Mouse (Mus musculus): ENCODE measurements around the gene Ccnt1.

DNA sequence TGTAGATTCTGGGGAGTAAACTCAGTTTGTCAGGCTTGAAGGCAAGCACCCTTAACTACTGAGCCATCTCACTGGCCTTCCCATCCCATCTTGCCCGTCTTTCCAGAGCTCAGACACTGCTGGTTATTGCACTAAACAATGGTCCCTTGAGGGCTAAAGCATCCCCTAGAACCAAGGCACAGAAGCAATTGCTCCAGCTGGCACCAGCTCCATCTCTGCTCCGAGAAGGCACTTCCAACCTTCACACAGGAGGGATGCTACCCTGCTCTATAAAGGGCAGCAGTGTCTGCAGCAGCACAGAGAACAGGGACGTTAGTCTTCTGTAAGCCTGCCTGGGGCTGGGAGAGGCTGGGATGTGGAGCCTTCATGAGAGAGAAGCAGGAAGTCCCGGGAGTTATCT is 78.6 kb downstream of the Ccnt1 start, which contains the start of gene Olfr279:
- TF ChIP-seq CTCF (IDR thresholded peaks at IDR 0.05; ENCODE audit: control insufficient read depth, insufficient read depth, insufficient read length) (no peak), MYOD1 (IDR thresholded peaks at IDR 0.05; ENCODE audit: control insufficient read depth, insufficient read length, low read depth) (no peak)
